Mouse (Mus musculus) neural tube, embryonic 11.5 days (tissue): ENCODE results near the gene Lrcol1. TPM values are rescaled to one million over a fixed set of nuclear protein-coding genes. Genes with fewer than 3 reads are reported as not detected.

ENCODE experiments used
- ATAC-seq: fragments of 200-750 bp; cut with Nextera tagmentation; 2 replicates; pipeline ENCODE4 v1.8.0; 2017; ENCODE audit warnings: moderate number of reproducible peaks, mild to moderate bottlenecking, moderate TSS enrichment, moderate library complexity; ENCODE audit not compliant: insufficient read depth, low FRiP score, low TSS enrichment
- DNase-seq: peaks from one replicate; pipeline ENCODE4 v3.0.0-alpha.2; 2015; ENCODE audit warnings: low spot score
- H3K27ac ChIP-seq: fragments of 300-500 bp; sonication (generic); 2 replicates; pipeline ENCODE4 v1.5.1; 2014; ENCODE audit warnings: low read depth, mild to moderate bottlenecking, low read length
- H3K27me3 ChIP-seq: fragments of 300-500 bp; sonication (generic); 2 replicates; pipeline ENCODE4 v1.6.1; 2014; ENCODE audit warnings: mild to moderate bottlenecking, low read length, mixed read lengths; ENCODE audit not compliant: control insufficient read depth, insufficient read depth
- H3K36me3 ChIP-seq: fragments of 300-500 bp; sonication (generic); 2 replicates; pipeline ENCODE4 v1.6.1; 2014; ENCODE audit warnings: mild to moderate bottlenecking, low read length, moderate library complexity, mixed read lengths; ENCODE audit not compliant: control insufficient read depth, insufficient read depth
- H3K4me1 ChIP-seq: fragments of 300-500 bp; sonication (generic); 2 replicates; pipeline ENCODE4 v1.6.1; 2014; ENCODE audit warnings: low read length, mixed read lengths; ENCODE audit not compliant: control insufficient read depth, insufficient read depth
- H3K4me2 ChIP-seq: fragments of 300-500 bp; sonication (generic); 2 replicates; pipeline ENCODE4 v1.6.1; 2014; ENCODE audit warnings: low read depth, mild to moderate bottlenecking, moderate library complexity
- H3K4me3 ChIP-seq: fragments of 300-500 bp; sonication (generic); 2 replicates; pipeline ENCODE4 v1.5.1; 2014; ENCODE audit warnings: low read depth, low read length
- H3K9ac ChIP-seq: fragments of 300-500 bp; sonication (generic); 2 replicates; pipeline ENCODE4 v1.6.1; 2014; ENCODE audit warnings: mild to moderate bottlenecking, low read length
- H3K9me3 ChIP-seq: fragments of 300-500 bp; sonication (generic); 2 replicates; pipeline ENCODE4 v1.6.1; 2016; ENCODE audit warnings: low read length; ENCODE audit not compliant: control insufficient read depth
- WGBS: fragments of 180-500 bp; shearing (Covaris S2); extraction: QIAGEN DNeasy Blood & Tissue Kit; methylation state at CpG from one replicate; pipeline ENCODE4 v1.1.7; 2014; 5-methylcytosine and 5-hydroxymethylcytosine counted together
- polyA plus RNA-seq: library from polyadenylated mRNA; unstranded; fragments of >200 nt; fragmentation: Nextera tagmentation; extraction: Ambion mirVana; gene quantifications from 2 replicates; pipeline ENCODE4 v1.2.1, GENCODE M21; 2014

Gene Lrcol1
- polyA plus RNA-seq: not detected in 2 replicates

DNA sequence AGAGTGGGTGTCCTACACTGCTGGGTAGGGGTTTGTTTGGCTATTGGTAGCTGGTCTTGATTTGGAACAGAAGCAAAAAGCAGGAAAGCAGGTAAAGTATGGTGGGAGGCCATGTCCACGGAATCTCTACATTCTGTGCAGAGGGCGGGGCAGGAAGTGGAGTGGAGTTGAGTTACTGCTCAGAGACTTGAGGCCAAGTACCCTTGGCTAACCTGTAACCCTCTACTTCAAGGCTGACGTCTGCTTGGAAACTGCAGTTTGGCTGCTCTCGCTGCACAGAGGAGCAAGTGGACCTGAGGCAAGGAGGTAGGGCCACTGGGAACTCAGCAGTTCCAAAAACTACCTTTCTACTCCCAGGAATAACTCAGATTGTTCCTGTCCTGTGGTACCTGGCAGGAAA is at the start of gene Lrcol1:
Lrcol1 (plus strand) TSS at position 207 of the 400 bp plus-strand sequence.
- no peak for ATAC-seq
- no peak within 1 kb of the TSS for H3K9ac ChIP-seq
- WGBS: 77% methylated on average over 4 of the region's 4 CpGs
- H3K9me3 ChIP-seq: no peaks in the 10 kb centered on the region
- H3K4me2 ChIP-seq: no peak within 1 kb of the TSS
- DNase-seq: no peak
- H3K27ac ChIP-seq: no peak within 1 kb of the TSS
- peaks cover 26% of the 10 kb centered on the region for H3K27me3 ChIP-seq
- H3K4me1 ChIP-seq: no peaks in the 10 kb centered on the region
- H3K4me3 ChIP-seq: no peak within 1 kb of the TSS
- H3K36me3 ChIP-seq: no peaks in the 10 kb centered on the region; the same call in 1 of the 2 replicates

DNA sequence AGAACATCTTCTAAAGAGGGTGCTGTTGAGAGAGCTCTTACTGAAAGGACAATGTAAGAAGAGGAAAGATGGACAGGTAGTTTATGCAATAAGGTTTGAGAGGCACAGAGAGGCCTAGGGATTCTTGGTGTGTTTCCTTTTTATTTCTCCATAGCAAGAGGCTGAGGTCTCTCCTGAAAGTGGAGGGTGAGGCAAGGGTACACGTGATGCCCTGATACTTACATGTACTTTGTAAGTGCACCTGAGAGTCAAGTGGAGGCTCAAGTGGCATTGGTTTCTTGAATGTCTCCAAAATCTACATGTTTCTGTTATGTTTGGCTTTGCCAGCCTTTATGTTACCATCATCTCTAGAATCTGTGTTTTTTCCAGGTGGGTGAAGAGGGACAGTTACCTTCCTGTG is 47.9 kb upstream of the Lrcol1 start:
- 92% methylated on average over 1 of the region's 1 CpGs for WGBS
- Histone ChIP-seq H3K27me3 (no peaks in the 10 kb centered on the region), H3K9me3 (no peaks in the 10 kb centered on the region), H3K9ac (no peak overlapping the region), H3K4me1 (no peaks in the 10 kb centered on the region), H3K4me3 (no peak overlapping the region), H3K36me3 (peaks cover 8% of the 10 kb centered on the region; the same call in 1 of the 2 replicates), H3K27ac (no peak overlapping the region), H3K4me2 (no peak overlapping the region)
- DNase-seq (no peak), ATAC-seq (no peak)

DNA sequence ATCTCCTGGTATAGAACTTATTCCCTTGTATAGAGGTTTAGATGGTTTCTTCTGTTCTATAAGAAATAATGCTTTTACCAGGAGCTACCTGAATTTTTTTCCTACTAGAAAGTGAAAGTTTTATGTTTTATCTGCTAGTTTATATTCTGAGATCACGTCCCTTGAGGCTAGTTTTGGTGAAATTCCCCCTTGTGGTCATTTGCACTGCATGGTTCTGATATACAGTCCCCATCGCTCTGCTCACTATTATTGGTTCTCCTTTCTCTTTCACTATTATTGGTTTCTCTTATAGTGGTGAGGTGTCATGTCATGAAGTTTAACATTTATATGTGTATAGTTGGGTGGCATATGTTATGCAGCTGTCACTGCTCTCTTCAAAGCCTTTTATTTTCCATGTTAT is 43.9 kb upstream of the Lrcol1 start:
- no peak overlapping the region for H3K27ac ChIP-seq
- H3K9ac ChIP-seq: no peak overlapping the region
- H3K4me3 ChIP-seq: no peak overlapping the region
- H3K9me3 ChIP-seq: no peaks in the 10 kb centered on the region
- no peak for DNase-seq
- no peaks in the 10 kb centered on the region for H3K4me1 ChIP-seq
- H3K36me3 ChIP-seq: peaks cover 10% of the 10 kb centered on the region; the same call in 1 of the 2 replicates
- no peak overlapping the region for H3K4me2 ChIP-seq
- H3K27me3 ChIP-seq: no peaks in the 10 kb centered on the region
- no peak for ATAC-seq
- 92% methylated on average over 2 of the region's 2 CpGs for WGBS

DNA sequence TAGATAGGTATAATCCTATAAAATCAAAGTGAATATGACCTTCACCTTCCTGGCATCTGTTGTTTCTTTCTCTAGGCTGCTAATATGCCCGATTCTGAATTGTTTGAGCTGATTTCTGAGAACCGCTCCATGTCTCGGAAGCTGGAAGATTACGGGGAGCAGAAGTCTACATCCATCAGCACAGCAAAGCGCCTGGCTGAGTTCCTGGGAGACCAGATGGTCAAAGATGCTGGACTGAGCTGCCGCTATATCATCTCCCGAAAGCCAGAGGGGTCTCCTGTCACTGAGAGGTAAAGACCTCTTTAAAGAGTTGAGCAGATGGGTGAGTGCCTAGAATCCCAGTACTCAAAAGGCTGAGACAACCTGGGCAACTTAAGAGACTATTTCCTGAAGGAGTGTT is 35.7 kb upstream of the Lrcol1 start:
- Histone ChIP-seq H3K4me3 (no peak overlapping the region), H3K9me3 (no peaks in the 10 kb centered on the region), H3K9ac (no peak overlapping the region), H3K4me2 (no peak overlapping the region), H3K4me1 (no peaks in the 10 kb centered on the region), H3K27me3 (no peaks in the 10 kb centered on the region), H3K36me3 (peaks cover 7% of the 10 kb centered on the region; the same call in 1 of the 2 replicates), H3K27ac (no peak overlapping the region)
- no peak for ATAC-seq
- 98% methylated on average over 7 of the region's 7 CpGs for WGBS
- no peak for DNase-seq

DNA sequence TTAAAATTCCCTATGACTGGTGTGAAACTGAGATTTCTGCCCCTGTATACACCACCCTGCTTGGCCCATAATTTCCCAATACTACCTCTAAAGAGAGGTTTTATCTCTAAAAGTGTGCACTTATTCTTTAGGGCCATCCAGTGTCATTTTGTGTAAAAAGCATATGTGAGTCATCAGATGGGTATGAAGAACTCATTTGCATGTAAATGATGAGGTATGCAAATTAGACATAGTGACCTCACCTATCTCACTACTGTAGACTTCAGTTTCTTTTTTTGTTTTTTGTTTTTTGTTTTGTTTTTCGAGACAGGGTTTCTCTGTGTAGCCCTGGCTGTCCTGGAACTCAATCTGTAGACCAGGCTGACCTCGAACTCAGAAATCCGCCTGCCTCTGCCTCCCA is 31.4 kb upstream of the Lrcol1 start:
- WGBS: 97% methylated on average over 3 of the region's 3 CpGs
- Histone ChIP-seq H3K4me3 (no peak overlapping the region), H3K9me3 (no peaks in the 10 kb centered on the region), H3K4me2 (no peak overlapping the region), H3K36me3 (peaks cover 5% of the 10 kb centered on the region; the same call in 1 of the 2 replicates), H3K27me3 (no peaks in the 10 kb centered on the region), H3K27ac (no peak overlapping the region), H3K9ac (no peak overlapping the region), H3K4me1 (no peaks in the 10 kb centered on the region)
- ATAC-seq (no peak), DNase-seq (no peak)

DNA sequence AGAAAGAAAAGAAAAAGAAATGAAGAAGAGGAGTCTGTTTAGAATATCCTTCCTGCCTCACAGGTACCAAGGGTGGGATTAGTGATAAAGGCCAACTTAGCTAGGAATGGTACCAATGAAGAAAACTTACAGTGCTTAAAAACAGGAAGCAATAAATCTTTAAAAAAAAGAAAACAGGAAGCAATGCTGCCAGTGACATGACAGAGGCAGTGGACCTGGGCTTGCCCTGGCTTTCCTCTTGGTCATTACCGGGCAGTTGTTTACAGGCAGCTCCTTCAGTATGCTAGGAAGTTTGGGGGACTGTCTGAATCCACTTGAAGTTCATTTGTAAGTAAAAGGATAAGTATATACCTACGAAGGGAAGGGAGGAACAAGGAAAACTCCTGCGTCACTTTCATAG is 14.0 kb upstream of the Lrcol1 start:
- Histone ChIP-seq H3K36me3 (peaks cover 8% of the 10 kb centered on the region), H3K27me3 (no peaks in the 10 kb centered on the region)
- WGBS: 92% methylated on average over 3 of the region's 3 CpGs

DNA sequence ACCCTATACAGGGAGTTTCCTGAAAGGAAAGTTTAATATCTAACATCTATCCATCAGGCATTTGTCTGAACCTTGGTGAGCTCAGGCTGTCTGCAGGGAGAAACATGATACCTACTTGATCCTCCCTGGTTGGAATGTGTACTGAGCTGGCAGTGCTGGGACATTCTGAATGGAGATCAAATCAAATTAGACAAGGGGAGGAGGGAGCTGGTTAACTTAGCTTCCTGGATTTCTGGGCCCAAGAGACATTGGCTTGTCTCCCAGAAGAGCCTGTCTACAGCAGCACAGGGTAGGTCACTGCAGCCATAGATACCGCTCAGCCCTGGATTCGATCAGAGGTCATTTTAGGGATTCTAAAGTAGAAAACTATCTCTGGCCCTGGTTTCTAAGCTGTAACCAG is 5.7 kb upstream of the Lrcol1 start:
- no peak overlapping the region for H3K9ac ChIP-seq
- H3K4me3 ChIP-seq: no peak overlapping the region
- WGBS: 97% methylated on average over 2 of the region's 2 CpGs
- no peak overlapping the region for H3K4me2 ChIP-seq
- H3K9me3 ChIP-seq: no peaks in the 10 kb centered on the region
- H3K4me1 ChIP-seq: no peaks in the 10 kb centered on the region
- ATAC-seq (no peak), DNase-seq (no peak)
- peaks cover 22% of the 10 kb centered on the region for H3K27me3 ChIP-seq
- H3K27ac ChIP-seq: no peak overlapping the region
- peaks cover 6% of the 10 kb centered on the region; the same call in 1 of the 2 replicates for H3K36me3 ChIP-seq

More for the DNA sequence above, 14.0 kb upstream of the Lrcol1 start:
- H3K4me2 ChIP-seq: no peak overlapping the region
- H3K27ac ChIP-seq: no peak overlapping the region
- H3K4me1 ChIP-seq: no peaks in the 10 kb centered on the region
- no peaks in the 10 kb centered on the region for H3K9me3 ChIP-seq
- DNase-seq (no peak), ATAC-seq (no peak)
- H3K9ac ChIP-seq: no peak overlapping the region
- no peak overlapping the region for H3K4me3 ChIP-seq

DNA sequence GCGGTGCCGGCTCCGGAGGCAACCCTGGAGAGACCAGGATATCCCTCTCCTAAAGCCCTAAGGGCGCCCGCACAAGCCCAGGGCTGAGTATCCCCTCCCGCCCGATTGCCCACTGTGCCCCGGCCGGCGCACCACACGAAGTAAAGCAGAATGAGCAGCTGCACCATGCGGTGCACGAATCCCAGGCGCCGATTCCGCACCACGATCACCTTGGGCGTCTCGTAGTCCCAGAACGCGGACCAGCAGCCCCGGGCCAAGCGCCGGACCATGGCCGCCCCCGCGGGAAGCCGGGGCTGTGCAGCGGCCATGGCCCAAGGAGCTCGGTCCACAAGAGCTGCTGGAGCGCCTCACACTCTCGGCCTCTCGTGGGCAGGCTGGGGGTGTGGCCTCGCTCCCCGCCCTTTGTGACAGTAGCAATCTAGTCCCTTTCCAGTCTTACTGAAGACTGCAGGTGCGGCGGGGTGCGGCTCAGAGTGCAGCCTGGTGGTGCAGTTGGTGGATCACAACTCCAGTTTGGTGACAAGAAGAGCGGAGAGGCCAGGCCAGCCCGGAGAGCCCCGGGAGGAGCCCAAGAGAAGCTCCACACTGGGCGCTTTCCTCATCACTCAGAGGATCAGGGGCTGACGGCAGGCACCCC is 1.8 kb upstream of the Lrcol1 start, which contains the start of gene P2rx2:
P2rx2 (minus strand) TSS at position 565 of the 637 bp plus-strand sequence.
- H3K27me3 ChIP-seq: peaks cover 26% of the 10 kb centered on the region
- H3K9ac ChIP-seq: peak within 1 kb of the TSS; percentile 65
- ATAC-seq (peak; percentile 53), DNase-seq (peak; percentile 64)
- no peaks in the 10 kb centered on the region for H3K4me1 ChIP-seq
- H3K4me2 ChIP-seq: peak within 1 kb of the TSS; percentile 93
- under 1% methylated on average over 43 of the region's 43 CpGs for WGBS
- H3K9me3 ChIP-seq: no peaks in the 10 kb centered on the region
- no peaks in the 10 kb centered on the region; the same call in 1 of the 2 replicates for H3K36me3 ChIP-seq
- peak within 1 kb of the TSS; percentile 44 for H3K4me3 ChIP-seq
- no peak within 1 kb of the TSS for H3K27ac ChIP-seq

DNA sequence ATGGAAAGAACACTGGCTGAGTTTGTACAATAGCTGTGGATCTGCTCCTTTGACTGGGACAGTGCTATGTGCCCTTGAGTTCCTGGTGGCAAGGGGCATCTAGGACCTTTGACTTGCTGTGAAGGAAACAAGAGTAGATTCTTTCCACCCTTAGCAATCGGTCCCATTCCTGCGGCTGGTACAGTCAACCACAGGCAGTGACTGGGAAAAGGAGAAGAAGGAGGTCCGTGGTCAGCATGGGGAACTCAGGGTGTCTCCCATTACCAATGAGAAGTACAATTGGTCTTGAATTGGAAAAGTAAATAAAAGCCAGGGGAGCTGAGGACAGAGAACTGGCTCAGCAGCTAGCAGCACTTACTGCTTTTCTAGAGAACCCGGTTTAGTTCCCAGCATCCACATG is 1.0 kb downstream of the Lrcol1 start:
- 80% methylated on average over 4 of the region's 4 CpGs for WGBS
- no peak overlapping the region for H3K4me3 ChIP-seq

More for the DNA sequence above, 1.0 kb downstream of the Lrcol1 start:
- H3K27me3 ChIP-seq: peaks cover 26% of the 10 kb centered on the region
- DNase-seq: no peak
- H3K36me3 ChIP-seq: no peaks in the 10 kb centered on the region; the same call in 1 of the 2 replicates
- H3K9ac ChIP-seq: no peak overlapping the region
- no peaks in the 10 kb centered on the region for H3K9me3 ChIP-seq
- H3K4me1 ChIP-seq: no peaks in the 10 kb centered on the region
- H3K27ac ChIP-seq: no peak overlapping the region
- no peak for ATAC-seq
- no peak overlapping the region for H3K4me2 ChIP-seq
